Mouse (Mus musculus) intestine, embryonic 15.5 days (tissue): Measurements from ENCODE around the gene Cyp2d12. TPM values are rescaled to one million over a fixed set of nuclear protein-coding genes. Genes with fewer than 3 reads are reported as not detected.

Experiments used
- ATAC-seq: fragments of 200-750 bp; cut with Nextera tagmentation; 2 replicates; pipeline ENCODE4 v1.8.0; 2017; ENCODE audit warnings: moderate TSS enrichment, moderate library complexity
- H3K27ac ChIP-seq: fragments of 300-500 bp; sonication (generic); 2 replicates; pipeline ENCODE4 v1.5.1; 2015; ENCODE audit warnings: mild to moderate bottlenecking, inconsistent platforms
- H3K27me3 ChIP-seq: fragments of 300-500 bp; sonication (generic); replicated peaks from 2 replicates; pipeline ENCODE4 v1.6.1; 2015; ENCODE audit warnings: inconsistent platforms
- H3K36me3 ChIP-seq: fragments of 300-500 bp; sonication (generic); 2 replicates; pipeline ENCODE4 v1.6.1; 2015; ENCODE audit warnings: inconsistent platforms
- H3K4me1 ChIP-seq: fragments of 300-500 bp; sonication (generic); replicated peaks from 2 replicates; pipeline ENCODE4 v1.6.1; 2015; ENCODE audit warnings: inconsistent platforms
- H3K4me2 ChIP-seq: fragments of 300-500 bp; sonication (generic); replicated peaks from 2 replicates; pipeline ENCODE4 v1.6.1; 2015; ENCODE audit warnings: mild to moderate bottlenecking, inconsistent platforms
- H3K4me3 ChIP-seq: fragments of 300-500 bp; sonication (generic); replicated peaks from 2 replicates; pipeline ENCODE4 v1.5.1; 2015; ENCODE audit warnings: inconsistent platforms
- H3K9ac ChIP-seq: fragments of 300-500 bp; sonication (generic); 2 replicates; pipeline ENCODE4 v1.6.1; 2015; ENCODE audit warnings: inconsistent platforms
- H3K9me3 ChIP-seq: fragments of 300-500 bp; sonication (generic); 2 replicates; pipeline ENCODE4 v1.6.1; 2016; ENCODE audit warnings: inconsistent platforms
- WGBS: fragments of 180-500 bp; shearing (Covaris S2); methylation state at CpG from one replicate; pipeline ENCODE4 v1.1.7; 2015; 5-methylcytosine and 5-hydroxymethylcytosine counted together
- polyA plus RNA-seq: library from polyadenylated mRNA; unstranded; fragments of >200 nt; fragmentation: Nextera tagmentation; extraction: Ambion mirVana; gene quantifications from 2 replicates; pipeline ENCODE4 v1.2.1, GENCODE M21; 2015

The Cyp2d12 gene
- polyA plus RNA-seq, 1 experiment from 2014 or later = not detected

DNA sequence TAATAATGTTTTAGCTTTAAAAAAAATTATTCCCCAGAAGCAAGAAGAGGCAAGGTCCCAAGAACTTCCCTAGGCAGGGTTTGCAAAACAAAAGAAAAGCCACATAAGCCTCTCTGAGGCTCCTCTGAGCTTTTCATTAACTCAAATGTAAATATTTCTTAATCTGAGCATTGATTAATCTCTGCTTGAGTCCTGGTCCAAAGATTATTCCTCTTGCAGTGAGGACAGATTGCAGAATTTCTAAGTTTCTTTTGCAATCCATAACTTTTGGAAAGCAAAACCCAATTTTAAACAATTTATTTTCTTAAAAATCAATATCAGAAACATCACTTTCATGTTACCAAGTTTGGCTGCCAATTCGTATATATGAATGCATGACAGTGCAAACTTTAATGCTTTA is 18.0 kb downstream of the Cyp2d12 start:
- H3K36me3 ChIP-seq = no peaks in the 10 kb centered on the region
- no peak overlapping the region for H3K9ac ChIP-seq
- no peak overlapping the region for H3K4me2 ChIP-seq
- H3K4me3 ChIP-seq = no peak overlapping the region
- H3K27me3 ChIP-seq = no peaks in the 10 kb centered on the region
- ATAC-seq = no peak
- H3K4me1 ChIP-seq = no peaks in the 10 kb centered on the region
- H3K9me3 ChIP-seq = no peaks in the 10 kb centered on the region
- H3K27ac ChIP-seq = no peak overlapping the region
- WGBS = 82% methylated on average over 1 of the region's 1 CpGs

DNA sequence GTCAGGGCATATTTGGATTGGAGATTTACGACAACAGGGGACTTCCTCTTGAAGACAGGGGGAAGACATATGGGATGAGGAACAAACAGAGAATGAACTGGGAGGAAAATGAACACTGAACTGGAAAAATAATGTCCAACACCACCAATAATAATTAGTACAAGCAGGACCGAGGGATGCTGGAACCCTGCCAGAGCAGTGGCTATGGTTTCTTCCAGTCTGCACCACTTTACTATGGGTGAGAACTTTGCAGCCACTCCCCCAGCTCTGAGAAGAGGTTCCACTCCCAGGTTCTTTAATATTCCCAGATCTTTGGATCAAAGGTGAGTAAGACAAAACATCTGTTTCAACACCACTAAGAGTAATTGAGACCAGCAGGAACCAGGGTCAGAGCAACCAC is 24.2 kb downstream of the Cyp2d12 start:
- H3K36me3 ChIP-seq = no peaks in the 10 kb centered on the region
- H3K4me3 ChIP-seq = no peak overlapping the region
- no peak for ATAC-seq
- H3K27ac ChIP-seq = no peak overlapping the region
- no peak overlapping the region for H3K9ac ChIP-seq
- no peak overlapping the region for H3K4me2 ChIP-seq
- H3K4me1 ChIP-seq = no peaks in the 10 kb centered on the region
- no peaks in the 10 kb centered on the region for H3K27me3 ChIP-seq
- WGBS = 76% methylated on average over 2 of the region's 2 CpGs
- no peaks in the 10 kb centered on the region for H3K9me3 ChIP-seq

DNA sequence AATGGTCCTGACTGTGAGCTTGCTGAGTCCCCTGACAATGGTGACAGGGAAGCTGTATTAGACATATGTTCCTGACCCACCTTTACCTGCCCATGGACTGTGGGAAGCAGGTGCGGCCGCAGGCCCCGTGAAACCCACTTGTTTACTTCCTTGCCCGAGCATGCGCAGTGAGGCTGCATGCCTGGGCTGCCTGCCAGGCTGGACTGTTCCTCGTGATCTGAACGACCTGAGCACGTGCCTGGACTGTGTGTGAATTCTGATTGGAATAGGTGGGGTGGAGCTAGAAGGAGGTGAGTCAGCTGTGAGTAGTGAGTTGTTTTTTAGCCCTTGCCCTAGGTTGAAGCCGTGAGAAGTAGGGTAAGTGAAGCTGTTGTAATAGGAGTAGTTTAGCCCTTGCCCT is 27.7 kb downstream of the Cyp2d12 start:
- ATAC-seq = no peak
- H3K4me1 ChIP-seq = no peaks in the 10 kb centered on the region
- WGBS = 67% methylated on average over 9 of the region's 9 CpGs
- H3K27me3 ChIP-seq = no peaks in the 10 kb centered on the region
- no peaks in the 10 kb centered on the region for H3K9me3 ChIP-seq
- no peaks in the 10 kb centered on the region for H3K36me3 ChIP-seq
- H3K27ac ChIP-seq = no peak overlapping the region
- H3K4me2 ChIP-seq = no peak overlapping the region
- H3K4me3 ChIP-seq = no peak overlapping the region
- no peak overlapping the region for H3K9ac ChIP-seq

Other genes starting within 250 kb of the Cyp2d12 start
- 144 and 176 TPM in 2 replicates for gene Naga, start 216.1 kb upstream of the Cyp2d12 start, polyA plus RNA-seq
- 13.1 and 13.4 TPM in 2 replicates for gene Pheta2, start 216.1 kb upstream of the Cyp2d12 start, polyA plus RNA-seq
- 277 and 308 TPM in 2 replicates for gene Smdt1, start 216.1 kb upstream of the Cyp2d12 start, polyA plus RNA-seq
- 502 and 513 TPM in 2 replicates for gene Ndufa6, start 200.8 kb upstream of the Cyp2d12 start, polyA plus RNA-seq
- gene Cyp2d22, start 174.8 kb upstream of the Cyp2d12 start, polyA plus RNA-seq = 9.0 and 11.2 TPM in 2 replicates
- gene Cyp2d11, start 161.1 kb upstream of the Cyp2d12 start, polyA plus RNA-seq = not detected in 2 replicates
- 0.83 and 1.0 TPM in 2 replicates for gene Cyp2d10, start 147.9 kb upstream of the Cyp2d12 start, polyA plus RNA-seq
- 0.19 and 0.30 TPM in 2 replicates for gene Cyp2d9, start 121.6 kb upstream of the Cyp2d12 start, polyA plus RNA-seq
- not detected in 2 replicates for gene Cyp2d34, start 65.9 kb downstream of the Cyp2d12 start, polyA plus RNA-seq
- not detected in 2 replicates for gene Cyp2d40, start 209.1 kb downstream of the Cyp2d12 start, polyA plus RNA-seq
- 12.0 and 16.3 TPM in 2 replicates for gene Cyp2d26, start 239.2 kb downstream of the Cyp2d12 start, polyA plus RNA-seq